Mouse (Mus musculus): ENCODE results near the gene Gm20388. TPM values are rescaled to one million over a fixed set of nuclear protein-coding genes. Genes with fewer than 3 reads are reported as not detected.

Gene Gm20388
- polyA plus RNA-seq, 1 experiment = 10.6 TPM

- TF ChIP-seq POLR2A (IDR thresholded peaks at IDR 0.05; ENCODE audit: borderline replicate concordance, control insufficient read depth, low read depth, low read length) (no peak), CTCF (IDR thresholded peaks at IDR 0.05; ENCODE audit: control insufficient read depth, insufficient read depth, low read length) (no peak)
- Histone ChIP-seq H3K27ac (ENCODE audit: control insufficient read depth, insufficient read depth, low read depth, low read length, poor library complexity) (no peak overlapping the region), H3K4me3 (replicated peaks; ENCODE audit: control insufficient read depth, low read depth, low read length) (no peak overlapping the region), H3K4me1 (ENCODE audit: control insufficient read depth, insufficient read depth, low read length) (peaks cover 1% of the 10 kb centered on the region; the same call in 1 of the 2 replicates)
- WGBS = 81% methylated on average over 3 of the region's 3 CpGs
These were observed 1964.4 kb downstream of the Gm20388 start for GRCm38 (mm10) chr8:121875045-121875444.

DNA sequence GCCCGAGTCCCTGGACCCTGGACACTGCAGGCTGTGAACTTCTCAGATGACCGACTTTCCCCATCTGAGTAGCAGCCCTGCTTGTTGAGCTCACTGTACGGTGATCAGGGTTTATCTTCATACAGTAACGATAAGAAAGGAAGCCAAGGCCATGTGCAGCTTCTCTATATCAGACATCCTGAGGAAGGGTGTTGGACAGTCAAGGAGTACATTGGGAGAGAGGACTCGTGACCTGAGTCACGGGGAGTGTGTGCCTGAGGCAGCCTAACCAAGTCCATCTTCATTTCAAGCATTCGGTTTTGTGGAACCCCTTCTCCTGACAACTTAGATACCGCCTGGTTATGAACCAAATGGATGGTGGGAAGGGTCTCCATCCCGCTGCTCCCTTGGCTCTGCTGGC is 1964.9 kb downstream of the Gm20388 start:
- WGBS = 76% methylated on average over 9 of the region's 9 CpGs
- Histone ChIP-seq H3K4me3 (replicated peaks; ENCODE audit: control insufficient read depth, low read depth, low read length) (no peak overlapping the region), H3K4me1 (ENCODE audit: control insufficient read depth, insufficient read depth, low read length) (peaks cover 1% of the 10 kb centered on the region; the same call in 1 of the 2 replicates), H3K27ac (ENCODE audit: control insufficient read depth, insufficient read depth, low read depth, low read length, poor library complexity) (no peak overlapping the region)
- no peak for TF ChIP-seq POLR2A (IDR thresholded peaks at IDR 0.05; ENCODE audit: borderline replicate concordance, control insufficient read depth, low read depth, low read length)

- 8% methylated on average over 5 of the region's 5 CpGs for WGBS
- no peak overlapping the region for H3K4me3 ChIP-seq (replicated peaks; ENCODE audit: control insufficient read depth, low read depth, low read length)
- peaks cover 1% of the 10 kb centered on the region; the same call in 1 of the 2 replicates for H3K4me1 ChIP-seq (ENCODE audit: control insufficient read depth, insufficient read depth, low read length)
- H3K27ac ChIP-seq (ENCODE audit: control insufficient read depth, insufficient read depth, low read depth, low read length, poor library complexity) = no peak overlapping the region
- TF ChIP-seq POLR2A (IDR thresholded peaks at IDR 0.05; ENCODE audit: borderline replicate concordance, control insufficient read depth, low read depth, low read length) = no peak
- TF ChIP-seq CTCF (IDR thresholded peaks at IDR 0.05; ENCODE audit: control insufficient read depth, insufficient read depth, low read length) = no peak
These were observed 1966.6 kb downstream of the Gm20388 start for GRCm38 (mm10) chr8:121877212-121877611.

- 80% methylated on average over 7 of the region's 7 CpGs for WGBS
- no peak overlapping the region for H3K27ac ChIP-seq (ENCODE audit: control insufficient read depth, insufficient read depth, low read depth, low read length, poor library complexity)
These were observed 1967.3 kb downstream of the Gm20388 start for GRCm38 (mm10) chr8:121877828-121878480.

GRCm38 (mm10) chr8:121879712-121880111 is 1969.1 kb downstream of the Gm20388 start:
- peaks cover 1% of the 10 kb centered on the region; the same call in 1 of the 2 replicates for H3K4me1 ChIP-seq (ENCODE audit: control insufficient read depth, insufficient read depth, low read length)
- TF ChIP-seq CTCF (IDR thresholded peaks at IDR 0.05; ENCODE audit: control insufficient read depth, insufficient read depth, low read length) = no peak
- TF ChIP-seq POLR2A (IDR thresholded peaks at IDR 0.05; ENCODE audit: borderline replicate concordance, control insufficient read depth, low read depth, low read length) = no peak
- 89% methylated on average over 3 of the region's 3 CpGs for WGBS
- no peak overlapping the region for H3K4me3 ChIP-seq (replicated peaks; ENCODE audit: control insufficient read depth, low read depth, low read length)
- no peak overlapping the region for H3K27ac ChIP-seq (ENCODE audit: control insufficient read depth, insufficient read depth, low read depth, low read length, poor library complexity)

More at GRCm38 (mm10) chr8:121877828-121878480, 1967.3 kb downstream of the Gm20388 start:
- TF ChIP-seq POLR2A (IDR thresholded peaks at IDR 0.05; ENCODE audit: borderline replicate concordance, control insufficient read depth, low read depth, low read length) (no peak), CTCF (IDR thresholded peaks at IDR 0.05; ENCODE audit: control insufficient read depth, insufficient read depth, low read length) (no peak)
- Histone ChIP-seq H3K4me3 (replicated peaks; ENCODE audit: control insufficient read depth, low read depth, low read length) (no peak overlapping the region), H3K4me1 (ENCODE audit: control insufficient read depth, insufficient read depth, low read length) (peaks cover 1% of the 10 kb centered on the region; the same call in 1 of the 2 replicates)

DNA sequence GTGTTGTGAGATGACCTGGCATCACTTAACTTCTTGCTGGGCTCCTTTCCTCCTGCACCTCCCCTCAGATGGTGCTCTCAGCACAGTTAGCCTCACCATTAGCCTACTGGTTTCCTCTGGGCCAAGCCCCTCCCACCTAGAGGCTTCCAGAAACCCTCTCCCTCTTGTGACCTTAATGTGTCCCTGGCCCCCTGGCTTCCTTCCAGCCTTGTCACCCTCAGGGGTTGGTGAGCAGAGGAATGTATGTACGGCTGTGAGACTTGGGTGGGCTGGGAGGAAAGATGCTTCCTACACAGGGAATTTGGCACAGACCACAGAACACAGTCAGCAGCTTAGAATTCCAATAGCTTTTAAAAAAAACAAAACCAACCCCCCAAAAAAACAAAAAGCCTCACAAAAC is 1970.2 kb downstream of the Gm20388 start:
- Histone ChIP-seq H3K27ac (ENCODE audit: control insufficient read depth, insufficient read depth, low read depth, low read length, poor library complexity) (no peak overlapping the region), H3K4me3 (replicated peaks; ENCODE audit: control insufficient read depth, low read depth, low read length) (no peak overlapping the region), H3K4me1 (ENCODE audit: control insufficient read depth, insufficient read depth, low read length) (peaks cover 1% of the 10 kb centered on the region; the same call in 1 of the 2 replicates)
- no peak for TF ChIP-seq POLR2A (IDR thresholded peaks at IDR 0.05; ENCODE audit: borderline replicate concordance, control insufficient read depth, low read depth, low read length)
- no peak for TF ChIP-seq CTCF (IDR thresholded peaks at IDR 0.05; ENCODE audit: control insufficient read depth, insufficient read depth, low read length)
- 79% methylated on average over 1 of the region's 1 CpGs for WGBS

DNA sequence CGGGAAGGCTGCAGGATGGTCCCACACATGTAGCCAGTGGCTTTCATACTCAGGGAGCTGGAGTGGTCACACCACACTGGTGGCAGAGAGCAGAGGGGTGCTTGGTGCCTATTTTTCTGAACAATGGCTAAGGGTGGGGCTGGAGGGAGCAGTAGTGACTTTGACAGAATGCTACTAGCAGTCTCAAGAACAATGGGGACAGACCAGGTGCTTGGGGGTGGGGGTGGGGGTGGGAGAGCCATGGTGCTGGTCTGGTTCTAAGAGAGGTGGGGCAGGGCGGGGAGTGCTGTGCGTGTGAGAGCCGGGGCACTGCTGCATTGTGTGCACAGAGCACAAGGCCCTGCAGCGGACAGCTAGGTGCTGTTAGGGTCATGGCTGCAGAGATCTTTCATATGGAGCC is 1971.3 kb downstream of the Gm20388 start:
- WGBS = 95% methylated on average over 5 of the region's 5 CpGs
- Histone ChIP-seq H3K27ac (ENCODE audit: control insufficient read depth, insufficient read depth, low read depth, low read length, poor library complexity) (no peak overlapping the region), H3K4me3 (replicated peaks; ENCODE audit: control insufficient read depth, low read depth, low read length) (no peak overlapping the region), H3K4me1 (ENCODE audit: control insufficient read depth, insufficient read depth, low read length) (peaks cover 1% of the 10 kb centered on the region; the same call in 1 of the 2 replicates)
- TF ChIP-seq CTCF (IDR thresholded peaks at IDR 0.05; ENCODE audit: control insufficient read depth, insufficient read depth, low read length) (no peak), POLR2A (IDR thresholded peaks at IDR 0.05; ENCODE audit: borderline replicate concordance, control insufficient read depth, low read depth, low read length) (no peak)

DNA sequence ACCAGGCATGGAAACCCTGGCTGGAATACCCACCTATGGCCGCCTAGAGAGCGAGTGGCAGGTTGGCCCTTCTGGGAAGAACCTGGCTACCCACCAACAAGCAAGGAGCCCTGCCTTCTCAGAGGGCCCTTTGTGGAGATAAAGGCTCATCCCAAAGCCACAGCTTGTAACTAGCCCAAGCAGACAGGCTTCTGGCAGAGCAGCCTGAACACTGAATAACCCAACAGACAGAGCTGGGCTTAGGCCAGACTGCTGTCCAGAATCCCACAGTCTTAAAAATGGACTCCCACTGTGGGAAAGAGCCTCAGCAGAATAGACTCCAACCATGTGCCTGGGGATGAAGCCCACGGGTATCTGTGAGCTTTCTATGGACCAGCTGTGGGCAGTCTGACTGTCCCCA is 1973.5 kb downstream of the Gm20388 start:
- WGBS = 91% methylated on average over 3 of the region's 3 CpGs
- no peak overlapping the region for H3K27ac ChIP-seq (ENCODE audit: control insufficient read depth, insufficient read depth, low read depth, low read length, poor library complexity)
- no peak for TF ChIP-seq CTCF (IDR thresholded peaks at IDR 0.05; ENCODE audit: control insufficient read depth, insufficient read depth, low read length)
- TF ChIP-seq POLR2A (IDR thresholded peaks at IDR 0.05; ENCODE audit: borderline replicate concordance, control insufficient read depth, low read depth, low read length) = no peak
- H3K4me3 ChIP-seq (replicated peaks; ENCODE audit: control insufficient read depth, low read depth, low read length) = no peak overlapping the region
- no peaks in the 10 kb centered on the region for H3K4me1 ChIP-seq (ENCODE audit: control insufficient read depth, insufficient read depth, low read length)

Measured in bone marrow, adult 2 months (tissue).